Mouse (Mus musculus): Measurements from ENCODE around the gene Vwa3b.

Vwa3b gene

DNA sequence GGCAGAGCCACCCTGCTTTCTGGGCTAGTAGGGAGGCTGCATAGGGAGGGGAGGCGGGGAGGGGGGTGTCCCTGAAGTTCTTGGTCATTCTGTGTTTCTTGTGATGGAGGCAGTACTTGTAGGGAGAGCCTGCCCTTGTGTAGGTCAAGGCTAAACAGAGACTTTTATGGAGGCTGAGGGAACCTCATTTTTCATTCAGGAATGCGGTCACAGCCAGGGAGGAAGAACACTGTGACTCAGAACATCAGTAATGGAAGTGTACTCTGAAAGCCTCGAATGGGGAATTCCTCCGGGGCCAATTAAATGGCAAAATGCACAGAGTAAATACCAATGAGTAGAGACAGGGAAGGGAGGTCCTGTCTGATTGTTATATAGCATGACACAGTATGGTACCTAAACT, 37.4 kb downstream of the Vwa3b start:
- no peak for DNase-seq

DNA sequence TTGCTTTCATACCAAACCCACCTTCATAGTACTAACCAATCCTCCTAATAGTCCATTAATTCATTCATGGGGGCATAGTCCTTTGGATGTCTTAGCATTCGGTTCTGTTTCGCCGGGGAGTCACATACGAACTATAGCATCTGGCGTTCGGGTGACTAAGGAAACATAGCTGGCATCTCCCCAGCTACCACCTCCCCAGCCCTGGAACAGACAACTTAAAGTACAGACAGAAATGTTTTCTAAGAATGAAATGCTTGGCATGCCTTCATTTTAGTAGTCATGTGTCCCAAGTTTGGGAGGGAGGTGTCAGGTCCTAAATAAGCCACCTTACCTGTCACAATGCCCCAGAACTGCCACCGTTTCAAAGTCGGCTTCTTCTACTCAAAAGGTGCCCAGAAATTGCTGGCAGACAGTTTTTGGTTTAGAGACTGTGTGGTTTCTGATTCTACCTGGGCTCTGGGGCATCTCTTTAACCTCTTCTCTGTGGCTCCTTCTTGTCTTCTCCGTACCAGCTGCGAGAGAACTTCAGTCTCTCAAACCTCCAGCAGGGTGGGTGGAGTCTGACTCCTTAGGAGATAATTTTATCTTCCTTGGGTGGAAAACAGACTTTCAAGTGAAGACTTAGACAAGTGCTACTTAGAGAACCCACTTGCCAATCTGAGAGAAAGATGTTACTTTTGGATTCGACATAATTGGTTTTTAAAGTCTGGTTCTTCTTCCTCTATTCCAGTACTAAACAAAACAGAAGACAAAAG, 39.4 kb downstream of the Vwa3b start:
- DNase-seq: no peak

DNA sequence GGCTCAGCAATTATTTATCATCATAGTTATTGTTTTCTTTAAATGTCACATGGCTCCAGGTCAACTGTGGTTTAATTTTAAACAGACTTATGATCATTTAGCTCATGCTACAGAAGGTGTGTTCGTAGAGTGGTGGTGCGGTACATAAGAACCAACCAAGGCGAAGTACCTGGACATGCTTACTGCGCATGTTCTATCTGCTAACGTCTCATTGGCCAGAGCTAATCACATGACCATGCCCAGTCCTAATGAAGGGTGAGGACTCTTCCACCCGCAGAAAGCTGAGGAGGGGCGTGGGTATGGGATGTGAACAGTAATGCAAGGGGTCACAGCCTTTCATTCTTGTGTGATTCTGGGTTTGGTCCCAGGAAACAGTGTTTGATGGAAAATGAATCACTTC, 49.4 kb downstream of the Vwa3b start:
- no peak for DNase-seq

DNA sequence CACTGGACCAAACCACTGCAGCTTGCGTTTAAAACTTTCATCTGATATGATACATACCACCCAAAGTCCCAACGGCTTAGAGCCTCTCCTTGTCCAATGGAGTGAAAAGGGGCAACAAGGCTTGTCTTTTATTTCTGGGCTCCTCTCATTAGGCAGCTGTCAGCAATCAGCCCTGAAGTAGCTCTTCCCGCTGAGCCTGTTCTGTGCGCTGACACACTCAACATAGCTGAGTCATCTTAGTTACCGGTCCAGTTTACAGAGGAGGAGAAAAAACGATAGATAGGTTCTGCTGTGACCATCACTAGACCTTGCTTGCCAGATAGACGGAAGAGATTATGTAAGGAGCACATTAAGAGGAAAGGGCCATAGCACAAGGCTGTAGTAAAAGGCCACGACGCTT, 50.9 kb downstream of the Vwa3b start:
- DNase-seq: no peak

DNA sequence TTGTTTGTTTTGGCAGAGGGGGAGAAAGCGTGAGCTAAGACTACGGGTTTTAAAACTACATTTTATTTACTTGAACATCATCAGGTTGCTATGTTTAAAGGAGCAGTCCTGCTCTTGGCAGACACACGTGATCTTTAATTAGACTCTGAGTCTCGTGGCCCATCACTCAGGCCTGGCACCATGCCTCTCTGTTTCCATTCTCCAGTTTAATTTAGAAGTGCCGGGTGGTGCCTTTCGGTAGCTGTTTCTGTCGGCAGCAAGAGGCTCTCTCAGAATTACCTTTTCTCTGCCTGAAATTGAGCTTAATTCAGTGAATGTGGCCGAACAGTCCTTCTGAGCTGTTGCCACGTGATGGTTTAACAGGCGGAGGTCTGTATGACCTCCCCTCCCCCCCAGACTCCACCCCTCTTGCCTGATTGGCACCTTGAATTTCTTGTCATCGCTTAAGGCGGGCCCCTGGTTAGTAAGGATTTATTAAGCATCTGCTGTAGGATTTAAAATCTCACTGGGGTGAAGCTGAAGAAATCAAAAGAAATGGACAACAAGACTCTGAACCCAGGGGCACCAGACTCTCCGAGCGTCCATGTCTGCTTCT, 51.7 kb downstream of the Vwa3b start:
- peak; percentile 15 for DNase-seq

DNA sequence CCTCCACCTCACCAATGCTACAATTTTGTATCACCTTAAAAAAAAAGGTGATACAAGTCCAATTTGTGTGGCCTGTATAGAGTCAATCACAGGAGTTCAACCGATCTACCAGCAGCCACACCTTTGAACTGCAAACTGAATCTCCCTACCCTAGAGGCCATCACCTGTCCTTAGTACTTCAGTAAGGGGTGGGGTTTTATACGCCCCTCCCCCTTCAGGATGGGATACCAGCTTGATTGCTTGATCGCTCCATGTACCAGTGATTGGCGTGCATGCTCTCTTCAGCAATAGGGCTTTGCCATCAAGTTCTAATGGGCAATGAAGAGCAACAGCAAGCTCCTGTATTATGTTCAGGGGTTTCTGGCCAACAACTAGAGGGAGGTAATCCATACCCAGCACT, 54.0 kb downstream of the Vwa3b start:
- no peak for DNase-seq

DNA sequence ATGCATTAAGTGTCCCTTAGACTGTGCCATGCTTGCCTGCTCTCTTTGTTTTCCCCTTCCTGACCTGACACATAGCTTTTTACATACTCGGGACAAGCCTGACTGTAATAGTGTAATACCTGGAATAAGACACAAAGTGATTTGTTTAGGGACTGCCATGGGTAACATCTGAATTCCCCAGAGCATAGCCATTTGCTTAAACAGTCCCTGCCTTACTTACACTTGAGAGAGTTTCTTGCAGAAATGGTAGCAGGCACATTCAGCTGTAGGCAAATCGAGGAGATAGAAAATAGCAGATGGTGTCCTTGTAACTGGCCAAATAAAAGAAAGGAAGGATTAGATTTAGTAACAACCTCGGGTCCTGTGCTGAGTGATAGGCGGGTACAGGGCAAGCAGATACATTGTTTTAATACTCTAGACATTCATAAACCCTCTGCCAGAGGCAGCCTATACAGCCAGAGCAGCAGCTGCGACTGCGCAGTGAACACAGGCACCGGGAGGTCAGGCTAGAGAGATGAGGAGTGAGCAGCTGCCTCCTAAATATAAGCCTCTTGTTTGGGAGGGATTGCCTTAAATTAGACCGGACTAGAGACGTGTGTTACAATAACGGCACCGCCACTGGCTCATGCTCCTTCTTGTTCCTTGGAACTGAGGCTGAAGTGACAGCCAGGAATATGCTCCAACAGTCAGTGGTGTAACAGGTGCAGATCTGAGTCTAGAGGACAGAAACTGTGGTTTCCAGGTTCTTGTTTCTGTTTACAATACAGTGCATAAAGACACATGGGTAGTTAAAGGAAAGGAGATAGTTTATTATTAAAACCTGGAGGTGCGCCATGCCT, 55.2 kb downstream of the Vwa3b start:
- no peak for DNase-seq

DNA sequence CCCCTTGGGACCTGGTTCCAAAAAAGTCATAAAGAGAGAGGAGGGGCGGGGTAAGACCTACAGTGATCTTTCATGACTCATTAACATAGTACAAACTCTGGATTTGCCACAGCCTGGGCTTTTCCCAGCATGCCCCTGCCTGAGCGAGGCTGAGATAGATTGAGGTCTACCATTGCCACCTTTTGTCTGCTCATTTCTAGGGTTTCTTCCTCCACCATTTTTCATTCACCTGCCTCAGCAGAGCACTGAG, 55.7 kb downstream of the Vwa3b start:
- no peak for DNase-seq

DNA sequence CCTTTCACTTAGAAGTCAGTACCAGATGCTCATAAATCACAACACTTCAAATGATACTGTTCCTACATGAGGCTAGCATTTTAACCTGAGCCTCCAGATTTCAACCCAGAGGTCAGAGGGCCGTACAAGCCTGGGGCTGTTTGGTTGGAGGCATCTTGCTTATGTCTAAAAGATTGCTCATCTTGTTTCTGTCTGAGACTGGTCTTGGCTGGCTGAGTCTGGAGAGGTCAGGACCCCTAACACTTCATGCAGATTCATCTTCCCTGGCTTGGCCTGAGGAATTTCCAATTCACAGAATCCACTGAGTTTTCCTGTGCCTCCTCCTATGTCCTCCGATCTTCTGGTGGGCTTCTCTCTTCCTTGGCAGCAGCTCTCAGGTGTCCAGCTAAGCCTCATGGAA, 57.7 kb downstream of the Vwa3b start:
- no peak for DNase-seq

DNA sequence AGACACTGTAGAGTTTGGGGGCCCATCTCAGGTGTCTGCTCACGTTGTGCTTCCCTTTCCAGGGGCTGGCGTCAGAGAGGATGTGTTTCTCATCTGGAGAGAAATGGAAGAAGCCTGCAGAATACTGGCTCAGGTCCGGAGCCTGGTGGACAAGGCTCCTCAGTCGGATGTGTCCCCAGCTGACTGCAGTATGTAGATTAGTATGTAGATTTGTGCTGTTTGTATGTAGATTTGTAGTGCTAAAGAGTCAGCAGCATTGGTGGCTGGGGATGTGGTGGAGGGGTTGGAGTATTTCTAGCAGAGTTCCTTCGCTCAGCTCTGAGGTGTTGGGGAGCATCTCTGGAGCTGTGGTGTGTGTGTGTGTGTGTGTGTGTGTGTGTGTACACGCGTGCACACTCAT, 58.8 kb downstream of the Vwa3b start:
- no peak for DNase-seq

DNA sequence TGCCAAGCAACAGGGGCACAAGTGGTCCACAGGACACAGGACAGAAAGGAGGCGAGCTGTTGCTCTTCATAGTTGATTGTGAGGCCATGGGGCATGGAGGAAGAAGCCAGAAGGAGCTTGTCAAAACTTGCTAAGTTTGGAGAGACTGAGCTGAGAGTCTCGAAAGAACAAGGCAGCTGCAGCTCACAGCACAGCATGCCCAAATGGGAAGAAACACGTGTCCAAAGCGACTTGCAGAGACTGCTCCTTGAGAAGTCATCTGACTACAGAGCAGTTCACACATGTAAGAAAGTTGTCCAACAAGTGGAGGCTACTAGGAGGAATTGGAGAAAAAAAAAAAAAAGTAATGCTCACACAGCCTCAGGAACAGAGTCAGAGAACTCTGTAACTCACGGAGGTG, 62.8 kb downstream of the Vwa3b start:
- DNase-seq: no peak

DNA sequence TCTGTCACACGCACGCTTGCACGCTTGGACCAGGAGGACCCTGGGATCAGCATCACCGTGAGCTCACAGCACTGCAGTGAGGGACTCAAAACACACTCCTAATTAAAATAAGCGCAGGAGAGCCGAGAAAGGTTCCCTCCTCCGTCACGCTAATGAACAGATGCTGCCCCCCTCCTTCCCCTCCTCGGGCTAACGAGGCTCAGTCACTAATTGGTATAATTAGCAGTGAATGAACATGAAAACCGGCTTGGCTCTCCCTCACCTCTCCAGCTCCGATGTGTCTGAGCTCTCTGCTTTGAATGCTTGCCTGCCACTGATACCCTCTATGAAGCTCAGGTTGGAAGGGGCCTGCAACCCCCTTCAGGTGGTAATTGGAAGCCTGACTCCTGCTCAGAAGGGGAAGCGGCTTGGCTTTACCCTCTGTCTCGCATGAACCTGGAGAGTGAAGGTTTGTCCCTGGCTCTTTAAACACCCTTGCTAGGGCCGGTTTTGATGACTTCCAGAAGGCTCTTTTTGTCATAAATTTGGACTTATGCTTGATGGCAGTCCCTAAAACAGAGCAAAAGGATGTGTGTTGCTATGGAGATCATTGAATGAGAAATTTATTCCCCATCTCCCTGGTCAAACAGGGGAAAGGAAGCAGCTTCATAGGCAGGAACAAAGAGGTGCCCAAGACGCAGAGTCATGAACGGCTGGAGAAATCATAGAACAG, 71.1 kb downstream of the Vwa3b start:
- DNase-seq: no peak

DNA sequence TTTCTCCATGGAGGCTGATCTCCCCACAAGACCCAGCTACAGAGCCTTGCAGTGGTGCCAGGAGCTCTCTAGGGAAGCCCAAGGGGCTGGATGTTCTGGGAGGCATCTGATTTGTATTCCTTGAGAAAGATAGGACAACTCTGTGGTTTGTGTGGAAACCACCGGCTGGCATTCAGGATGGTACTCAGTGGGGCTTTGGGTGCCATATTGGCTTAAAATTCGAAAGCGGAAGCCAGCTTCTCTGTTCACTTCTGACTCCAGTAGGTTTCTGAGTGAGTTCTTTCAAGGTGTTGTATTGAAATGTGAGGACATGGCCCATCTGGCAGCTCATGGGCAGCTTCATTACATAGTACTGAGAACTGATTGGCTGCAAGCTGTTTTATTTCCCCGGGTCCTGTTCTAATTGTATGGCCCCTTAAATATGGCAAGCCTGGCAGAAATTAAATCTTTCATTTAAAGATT, 71.7 kb downstream of the Vwa3b start:
- no peak for DNase-seq

DNA sequence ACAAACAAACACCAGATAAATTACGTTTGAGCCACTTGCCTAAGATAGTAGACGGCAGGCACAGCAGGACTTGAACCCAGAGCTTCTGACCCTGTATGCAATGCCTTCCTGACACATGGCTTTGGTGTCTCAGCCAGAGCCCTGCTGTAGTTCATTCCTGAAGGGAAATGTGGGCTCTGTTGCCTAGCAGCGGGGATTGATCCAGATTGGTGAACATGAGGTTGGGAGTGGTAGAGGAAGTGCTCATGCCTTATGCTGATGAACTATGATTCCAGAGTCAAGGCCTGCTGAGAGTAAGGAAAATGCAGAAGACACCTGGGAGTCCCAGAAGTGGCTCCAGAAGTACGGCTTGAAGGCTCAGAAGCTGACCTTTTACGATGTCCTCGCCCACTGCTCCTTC, 74.0 kb downstream of the Vwa3b start:
- no peak for DNase-seq

DNA sequence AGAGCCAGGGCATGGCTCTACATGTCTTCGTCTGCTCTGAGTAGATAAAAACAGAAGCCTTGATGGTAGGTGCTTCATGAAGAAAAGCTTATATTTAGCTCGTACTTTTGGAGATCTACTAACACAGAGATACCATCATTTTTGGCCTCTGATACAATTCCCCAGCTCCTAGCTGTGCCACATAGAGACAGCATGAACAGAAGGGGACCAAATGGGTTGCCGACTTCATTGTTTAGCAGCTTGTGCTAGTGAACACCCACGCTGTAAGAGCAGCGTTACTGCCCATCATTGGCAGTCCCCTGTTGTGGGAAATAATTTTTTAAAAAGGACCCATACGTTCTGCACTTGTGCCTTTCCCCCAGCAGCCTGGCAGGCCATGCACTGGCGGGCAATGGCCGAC, 74.6 kb downstream of the Vwa3b start:
- DNase-seq: no peak

DNA sequence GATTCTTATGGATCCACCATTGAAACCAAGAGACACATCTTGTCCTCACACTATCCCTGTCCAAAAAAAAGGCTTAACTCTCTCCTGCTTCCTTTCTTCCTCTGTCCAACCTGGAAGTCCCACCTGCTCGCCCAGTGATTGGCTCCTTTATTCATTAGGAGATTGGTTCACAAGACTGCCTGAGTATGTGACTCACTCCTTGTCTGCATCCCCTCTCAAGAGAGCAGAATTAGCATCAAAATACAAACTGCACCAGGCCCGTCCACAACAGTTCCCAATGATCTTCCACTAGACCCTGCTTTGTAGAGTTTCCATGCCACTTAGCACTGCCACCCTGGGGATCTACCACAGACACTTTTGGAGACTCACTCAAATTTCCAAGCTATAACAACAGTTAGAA, 75.3 kb downstream of the Vwa3b start:
- DNase-seq: no peak

DNA sequence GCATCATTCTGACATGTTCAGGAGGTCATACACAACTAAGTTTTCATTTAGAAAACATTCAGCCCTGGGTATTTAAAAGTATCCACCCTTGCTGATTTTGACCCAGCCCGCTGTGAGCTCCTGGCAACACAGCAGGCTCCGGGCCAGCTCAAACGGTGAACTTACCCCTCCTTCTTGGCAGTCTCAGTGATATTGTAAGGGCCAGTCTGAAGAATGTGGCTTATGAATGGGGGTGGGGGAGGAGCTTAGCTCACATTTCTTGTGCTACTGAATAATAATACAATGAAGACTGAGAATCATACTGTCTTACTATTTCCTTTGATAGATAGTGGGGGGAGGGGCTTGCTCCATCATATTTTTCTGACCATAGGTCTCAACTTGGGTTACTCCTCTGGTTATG, 78.8 kb downstream of the Vwa3b start:
- no peak for DNase-seq

DNA sequence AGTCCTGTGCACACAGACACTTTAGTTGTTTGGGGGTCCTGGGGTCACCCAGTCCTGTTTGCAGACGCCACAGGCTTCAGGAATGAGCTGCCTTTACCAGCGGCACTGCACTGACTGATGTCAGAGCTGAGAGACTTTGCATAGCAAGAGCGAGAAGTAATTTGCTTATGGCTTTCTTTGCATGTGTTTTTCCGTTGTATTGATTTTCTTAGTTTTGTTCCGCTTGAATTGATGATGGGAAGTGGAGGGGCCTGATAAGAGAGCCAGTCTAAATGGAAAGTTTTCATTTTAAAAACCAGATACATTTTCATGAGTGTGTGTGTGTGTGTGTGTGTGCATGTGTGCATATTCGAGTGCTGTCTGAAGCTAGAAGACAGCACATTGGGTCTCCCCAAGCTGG, 87.4 kb downstream of the Vwa3b start:
- no peak for DNase-seq

DNA sequence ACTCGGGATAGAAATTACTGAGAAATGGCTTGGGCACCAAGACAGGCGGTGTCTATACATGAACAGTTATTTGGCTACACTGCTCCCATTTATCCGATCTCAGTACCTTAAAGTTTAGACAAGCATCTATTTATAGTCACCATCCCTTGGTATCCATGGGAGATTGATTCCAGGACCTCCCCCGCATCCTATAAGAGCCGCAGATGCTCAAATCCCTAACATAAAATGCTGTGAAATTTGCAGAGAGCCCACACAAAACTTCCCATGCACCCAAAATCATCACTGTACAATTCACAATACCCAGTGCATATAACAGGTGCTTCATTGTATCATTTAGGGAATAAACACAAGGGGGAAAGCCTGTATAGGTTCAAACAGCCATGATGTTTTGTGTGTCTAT, 89.5 kb downstream of the Vwa3b start:
- no peak for DNase-seq

DNA sequence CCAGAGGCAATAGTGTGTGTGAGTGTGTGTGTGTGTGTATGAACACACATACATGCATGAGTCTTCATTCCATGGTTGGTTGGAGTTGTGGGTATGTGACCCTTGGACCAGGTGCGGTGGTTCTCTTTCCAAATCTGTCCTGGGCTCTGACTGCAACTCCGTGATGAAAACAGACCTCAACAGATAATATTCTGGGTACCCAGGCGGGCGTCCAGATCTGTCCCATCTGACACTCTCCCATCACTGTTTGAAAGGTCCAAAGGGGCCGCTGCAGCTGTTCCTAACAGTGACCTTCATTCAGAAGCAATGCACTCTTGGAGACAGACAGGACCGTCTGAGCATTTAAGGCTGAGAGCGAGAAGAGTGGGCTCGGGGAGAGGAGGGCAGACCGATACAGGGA, 90.2 kb downstream of the Vwa3b start:
- no peak for DNase-seq

DNA sequence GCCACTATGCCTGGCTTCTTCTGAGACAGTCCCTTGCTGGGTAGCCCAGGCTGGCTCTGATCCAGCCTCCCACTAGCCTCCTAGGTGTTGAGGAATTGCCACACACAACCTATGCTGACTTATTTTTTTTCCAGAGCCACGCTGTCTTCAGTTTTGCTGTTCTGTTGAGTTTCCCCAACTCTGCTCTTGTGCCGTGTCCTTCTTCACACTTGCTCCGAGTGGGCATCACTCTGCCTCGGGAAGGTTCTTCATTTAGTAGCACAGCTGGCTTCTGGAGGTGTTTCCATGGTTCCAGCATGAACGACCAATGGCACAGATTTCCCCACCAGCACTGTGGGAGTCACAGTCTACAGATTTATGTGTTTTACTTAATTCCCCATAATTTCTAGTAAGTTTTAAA, 91.6 kb downstream of the Vwa3b start:
- DNase-seq: no peak

DNA sequence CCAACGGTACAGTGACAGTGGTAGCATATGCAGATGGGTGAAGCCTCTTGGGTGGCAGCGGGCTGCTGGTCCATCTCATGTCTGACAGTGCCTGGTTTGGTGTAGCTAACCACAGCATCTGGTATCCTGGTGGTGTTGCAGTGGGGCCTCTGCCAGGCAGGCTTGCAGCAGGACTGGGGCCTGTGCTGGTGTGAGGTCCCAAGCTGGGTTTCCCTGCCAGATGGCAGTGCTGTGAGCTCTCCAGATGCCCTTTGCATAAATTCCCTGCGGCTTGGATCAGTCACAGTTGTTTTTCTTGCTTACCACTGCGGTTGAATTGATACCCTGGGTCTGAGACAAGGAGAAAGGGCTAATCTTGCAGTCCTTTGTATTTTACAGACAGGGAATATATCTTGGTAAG, 95.9 kb downstream of the Vwa3b start:
- no peak for DNase-seq

DNA sequence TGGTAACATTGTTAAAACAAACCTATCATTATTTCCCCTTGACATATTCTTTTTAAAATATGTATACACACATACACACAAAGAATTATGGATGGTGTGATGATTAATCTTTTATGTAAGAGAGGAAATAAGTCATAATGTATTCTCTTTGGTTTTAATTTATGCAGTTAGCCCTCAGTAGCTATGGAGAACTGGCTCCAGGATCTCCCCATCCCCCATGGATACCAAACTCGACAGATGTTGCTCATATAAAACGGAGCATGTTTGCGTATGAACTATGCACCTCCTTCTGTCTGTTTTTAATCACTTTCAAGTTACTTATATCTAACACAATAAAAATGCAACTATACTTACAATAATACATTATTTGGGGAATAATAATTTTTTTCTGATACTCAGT, 96.4 kb downstream of the Vwa3b start:
- no peak for DNase-seq
